Mouse (Mus musculus): Measurements from ENCODE around the gene Atg10. TPM values are rescaled to one million over a fixed set of nuclear protein-coding genes. Genes with fewer than 3 reads are reported as not detected.

Atg10 gene
- total and polyA plus RNA-seq, 3 experiments: 2.0 to 4.3 TPM; not detected in 1

- no peak for TF ChIP-seq MAX (IDR thresholded peaks at IDR 0.05; ENCODE audit: low read length)
- no peak for TF ChIP-seq POLR2A (IDR thresholded peaks at IDR 0.05; ENCODE audit: control insufficient read depth in 1 of 2, insufficient read depth in 1 of 2, low read depth in 1 of 2, low read length in 2 of 2, poor library complexity in 1 of 2)
- no peak for TF ChIP-seq TBP (IDR thresholded peaks at IDR 0.05; ENCODE audit: low read depth, low read length)
- no peak for TF ChIP-seq POLR2AphosphoS2 (IDR thresholded peaks at IDR 0.05; ENCODE audit: low read length)
- TF ChIP-seq GABPA (IDR thresholded peaks at IDR 0.05; ENCODE audit: low read depth, low read length): no peak
- TF ChIP-seq RCOR1 (IDR thresholded peaks at IDR 0.05; ENCODE audit: low read depth, low read length): no peak
- no peak for TF ChIP-seq SMC3 (IDR thresholded peaks at IDR 0.05; ENCODE audit: low read depth, low read length)
- no peak for TF ChIP-seq EP300 (IDR thresholded peaks at IDR 0.05; ENCODE audit: low read depth in 1 of 2, low read length in 2 of 2)
- TF ChIP-seq ZNF384 (IDR thresholded peaks at IDR 0.05; ENCODE audit: low read depth, low read length): no peak
- TF ChIP-seq BHLHE40 (IDR thresholded peaks at IDR 0.05; ENCODE audit: borderline replicate concordance, low read depth, low read length): no peak
- TF ChIP-seq TAL1 (IDR thresholded peaks at IDR 0.05; ENCODE audit: low read length): no peak
- TF ChIP-seq ZC3H11A (IDR thresholded peaks at IDR 0.05; ENCODE audit: low read depth, low read length): no peak
- no peak for TF ChIP-seq GATA1 (IDR thresholded peaks at IDR 0.05; ENCODE audit: low read depth, low read length)
- TF ChIP-seq CTCF (IDR thresholded peaks at IDR 0.05 in 2 of 3, conservative IDR thresholded peaks at IDR 0.05 in 1 of 3; ENCODE audit: control insufficient read depth in 1 of 3, insufficient read depth in 1 of 3, low read depth in 2 of 3, low read length in 3 of 3, poor library complexity in 1 of 3, severe bottlenecking in 1 of 3): no peak
- no peak for TF ChIP-seq SIN3A (IDR thresholded peaks at IDR 0.05; ENCODE audit: low read length)
- TF ChIP-seq TCF12 (IDR thresholded peaks at IDR 0.05; ENCODE audit: low read depth, low read length): no peak
- no peak for DNase-seq (ENCODE audit: low read depth, low spot score)
- no peak overlapping the region for H3K9ac ChIP-seq (ENCODE audit: control insufficient read depth, low read depth, low read length, poor library complexity, severe bottlenecking)
These were observed 45.2 kb downstream of the Atg10 start for GRCm38 (mm10) chr13:91178428-91179160.

GRCm38 (mm10) chr13:91175347-91175746 is 48.4 kb downstream of the Atg10 start:
- Histone ChIP-seq H3K27ac (ENCODE audit: control insufficient read depth, low read depth, low read length) (no peak overlapping the region), H3K4me1 (ENCODE audit: control insufficient read depth in 1 of 2, insufficient read depth in 2 of 2, low read length in 2 of 2) (peaks cover 8% of the 10 kb centered on the region in 2 experiments; a peak in 3 of 4 replicates), H3K27me3 (ENCODE audit: control insufficient read depth in 1 of 2, insufficient read depth in 2 of 2, low read length in 2 of 2) (no peaks in the 10 kb centered on the region), H3K9ac (ENCODE audit: control insufficient read depth, low read depth, low read length, poor library complexity, severe bottlenecking) (no peak overlapping the region), H3K36me3 (ENCODE audit: control insufficient read depth in 1 of 2, insufficient read depth in 2 of 2, low read length in 2 of 2) (no peaks in the 10 kb centered on the region; a peak in 1 of 4 replicates), H3K79me2 (ENCODE audit: control insufficient read depth, insufficient read depth, low read length, poor library complexity) (no peaks in the 10 kb centered on the region), H3K4me3 (ENCODE audit: control insufficient read depth in 1 of 2, insufficient read depth in 1 of 2, low read depth in 2 of 2, low read length in 2 of 2) (no peak overlapping the region), H3K9me3 (replicated peaks; ENCODE audit: insufficient read depth, low read length) (no peaks in the 10 kb centered on the region)
- TF ChIP-seq CHD1 (IDR thresholded peaks at IDR 0.05; ENCODE audit: low read depth, low read length) (no peak), USF2 (IDR thresholded peaks at IDR 0.05; ENCODE audit: borderline replicate concordance in 1 of 2, insufficient read depth in 1 of 2, low read depth in 1 of 2, low read length in 2 of 2) (no peak), KAT2A (conservative IDR thresholded peaks at IDR 0.05; ENCODE audit: low read depth, low read length) (no peak), JUND (IDR thresholded peaks at IDR 0.05; ENCODE audit: low read depth, low read length) (no peak), RCOR1 (IDR thresholded peaks at IDR 0.05; ENCODE audit: low read depth, low read length) (no peak), MAX (IDR thresholded peaks at IDR 0.05; ENCODE audit: low read length) (no peak), E2F4 (IDR thresholded peaks at IDR 0.05; ENCODE audit: borderline replicate concordance, low read depth, low read length) (no peak), GABPA (IDR thresholded peaks at IDR 0.05; ENCODE audit: low read depth, low read length) (no peak), MAFK (IDR thresholded peaks at IDR 0.05; ENCODE audit: borderline replicate concordance, low read depth, low read length) (no peak), POLR2A (IDR thresholded peaks at IDR 0.05; ENCODE audit: control insufficient read depth in 1 of 2, insufficient read depth in 1 of 2, low read depth in 1 of 2, low read length in 2 of 2, poor library complexity in 1 of 2) (no peak), CHD2 (IDR thresholded peaks at IDR 0.05; ENCODE audit: low read length) (no peak)
- DNase-seq (ENCODE audit: low read depth, low spot score): no peak

More at GRCm38 (mm10) chr13:91178428-91179160, 45.2 kb downstream of the Atg10 start:
- Histone ChIP-seq H3K27ac (ENCODE audit: control insufficient read depth, low read depth, low read length) (no peak overlapping the region), H3K4me1 (ENCODE audit: control insufficient read depth in 1 of 2, insufficient read depth in 2 of 2, low read length in 2 of 2) (peaks cover 6 to 12% of the 10 kb centered on the region in 2 experiments; a peak in 3 of 4 replicates), H3K27me3 (ENCODE audit: control insufficient read depth in 1 of 2, insufficient read depth in 2 of 2, low read length in 2 of 2) (no peaks in the 10 kb centered on the region), H3K4me3 (ENCODE audit: control insufficient read depth in 1 of 2, insufficient read depth in 1 of 2, low read depth in 2 of 2, low read length in 2 of 2) (no peak overlapping the region), H3K79me2 (ENCODE audit: control insufficient read depth, insufficient read depth, low read length, poor library complexity) (no peaks in the 10 kb centered on the region), H3K9me3 (replicated peaks; ENCODE audit: insufficient read depth, low read length) (no peaks in the 10 kb centered on the region), H3K36me3 (ENCODE audit: control insufficient read depth in 1 of 2, insufficient read depth in 2 of 2, low read length in 2 of 2) (peaks cover 0 to 6% of the 10 kb centered on the region in 2 experiments; a peak in 2 of 4 replicates)

Measured in MEL (cell line).